Mouse (Mus musculus) hindbrain, embryonic 16.5 days (tissue): ENCODE measurements at regions not wholly inside any gene's neighbourhood (a gene's known extent, or its start where the extent isn't known, plus 50 kb on each side); places are given as distances from the start of the nearest gene placed in this dataset.

Source experiments
- ATAC-seq: fragments of 200-750 bp; cut with Nextera tagmentation; 2 replicates; pipeline ENCODE4 v1.8.0; 2017; ENCODE audit warnings: moderate TSS enrichment, moderate library complexity
- H3K27ac ChIP-seq: fragments of 300-500 bp; sonication (generic); 2 replicates; pipeline ENCODE4 v1.5.1; 2014; ENCODE audit warnings: low read depth, mild to moderate bottlenecking, control low read depth, low read length, moderate library complexity
- H3K27me3 ChIP-seq: fragments of 300-500 bp; sonication (generic); replicated peaks from 2 replicates; pipeline ENCODE4 v1.6.1; 2014; ENCODE audit warnings: low read length; ENCODE audit not compliant: control insufficient read depth, insufficient read depth
- H3K36me3 ChIP-seq: fragments of 300-500 bp; sonication (generic); 2 replicates; pipeline ENCODE4 v1.6.1; 2014; ENCODE audit warnings: mild to moderate bottlenecking, low read length, moderate library complexity, mixed read lengths; ENCODE audit not compliant: control insufficient read depth, insufficient read depth
- H3K4me1 ChIP-seq: fragments of 300-500 bp; sonication (generic); 2 replicates; pipeline ENCODE4 v1.6.1; 2014; ENCODE audit warnings: low read depth, low read length; ENCODE audit not compliant: control insufficient read depth, insufficient read depth
- H3K4me2 ChIP-seq: fragments of 300-500 bp; sonication (generic); 2 replicates; pipeline ENCODE4 v1.6.1; 2014; ENCODE audit warnings: mild to moderate bottlenecking, low read length, control low read depth, moderate library complexity
- H3K4me3 ChIP-seq: fragments of 300-500 bp; sonication (generic); 2 replicates; pipeline ENCODE4 v1.5.1; 2014; ENCODE audit warnings: mild to moderate bottlenecking, low read length, control low read depth, moderate library complexity
- H3K9ac ChIP-seq: fragments of 300-500 bp; sonication (generic); 2 replicates; pipeline ENCODE4 v1.6.1; 2014; ENCODE audit warnings: low read depth, mild to moderate bottlenecking, control low read depth, low read length, moderate library complexity
- H3K9me3 ChIP-seq: fragments of 300-500 bp; sonication (generic); 2 replicates; pipeline ENCODE4 v1.6.1; 2014; ENCODE audit warnings: mild to moderate bottlenecking, low read length, moderate library complexity; ENCODE audit not compliant: control insufficient read depth
- WGBS: fragments of 180-500 bp; shearing (Covaris S2); extraction: QIAGEN DNeasy Blood & Tissue Kit; methylation state at CpG from one replicate; pipeline ENCODE4 v1.1.7; 2014; 5-methylcytosine and 5-hydroxymethylcytosine counted together

GRCm38 (mm10) chr10:95090035-95090434, 145.4 kb upstream of the Plxnc1 start:
- 85% methylated on average over 9 of the region's 9 CpGs for WGBS
- Histone ChIP-seq H3K4me3 (no peak overlapping the region), H3K9ac (no peak overlapping the region), H3K4me2 (no peak overlapping the region), H3K36me3 (no peaks in the 10 kb centered on the region), H3K27ac (no peak overlapping the region), H3K9me3 (no peaks in the 10 kb centered on the region), H3K27me3 (no peaks in the 10 kb centered on the region), H3K4me1 (peaks cover 2% of the 10 kb centered on the region)
- no peak for ATAC-seq

GRCm38 (mm10) chr10:95087864-95088570, 143.4 kb upstream of the Plxnc1 start:
- peak; percentile 97 for ATAC-seq
- Histone ChIP-seq H3K9me3 (no peaks in the 10 kb centered on the region), H3K27me3 (no peaks in the 10 kb centered on the region), H3K4me2 (no peak overlapping the region), H3K36me3 (no peaks in the 10 kb centered on the region), H3K4me3 (no peak overlapping the region), H3K4me1 (peaks cover 2% of the 10 kb centered on the region), H3K27ac (no peak overlapping the region), H3K9ac (no peak overlapping the region)
- 35% methylated on average over 13 of the region's 13 CpGs for WGBS

- Histone ChIP-seq H3K9ac (no peak overlapping the region), H3K27me3 (no peaks in the 10 kb centered on the region), H3K36me3 (no peaks in the 10 kb centered on the region), H3K9me3 (no peaks in the 10 kb centered on the region), H3K27ac (no peak overlapping the region), H3K4me3 (no peak overlapping the region), H3K4me1 (peaks cover 2% of the 10 kb centered on the region), H3K4me2 (no peak overlapping the region)
- ATAC-seq = no peak
- WGBS = 44% methylated on average over 4 of the region's 4 CpGs
Measured at GRCm38 (mm10) chr10:95086755-95087154, 142.1 kb upstream of the Plxnc1 start.

- ATAC-seq = no peak
- Histone ChIP-seq H3K4me3 (no peak overlapping the region), H3K27ac (no peak overlapping the region), H3K4me2 (no peak overlapping the region), H3K27me3 (no peaks in the 10 kb centered on the region), H3K36me3 (no peaks in the 10 kb centered on the region), H3K4me1 (peaks cover 2% of the 10 kb centered on the region), H3K9me3 (0 out of 2 replicates have a peak, but pooled peaks cover 2% of the 10 kb centered on the region), H3K9ac (no peak overlapping the region)
- 77% methylated on average over 8 of the region's 8 CpGs for WGBS
Measured at GRCm38 (mm10) chr10:95085688-95086268, 141.1 kb upstream of the Plxnc1 start.

- Histone ChIP-seq H3K36me3 (no peaks in the 10 kb centered on the region), H3K9ac (no peak overlapping the region), H3K27me3 (no peaks in the 10 kb centered on the region), H3K9me3 (0 out of 2 replicates have a peak, but pooled peaks cover 2% of the 10 kb centered on the region), H3K27ac (no peak overlapping the region), H3K4me3 (no peak overlapping the region), H3K4me1 (peaks cover 2% of the 10 kb centered on the region), H3K4me2 (no peak overlapping the region)
- 55% methylated on average over 14 of the region's 14 CpGs for WGBS
- ATAC-seq = peak; percentile 28; the same call in 1 of the 2 replicates
Measured at GRCm38 (mm10) chr10:95083341-95084148, 138.9 kb upstream of the Plxnc1 start.

- WGBS = 73% methylated on average over 5 of the region's 5 CpGs
- no peak overlapping the region for H3K4me2 ChIP-seq
Measured at GRCm38 (mm10) chr10:95082634-95083033, 138.0 kb upstream of the Plxnc1 start.

GRCm38 (mm10) chr10:95079979-95080378, 135.3 kb upstream of the Plxnc1 start:
- Histone ChIP-seq H3K27me3 (no peaks in the 10 kb centered on the region), H3K36me3 (no peaks in the 10 kb centered on the region), H3K4me2 (no peak overlapping the region), H3K4me3 (no peak overlapping the region), H3K27ac (no peak overlapping the region), H3K4me1 (no peaks in the 10 kb centered on the region), H3K9me3 (0 out of 2 replicates have a peak, but pooled peaks cover 2% of the 10 kb centered on the region), H3K9ac (no peak overlapping the region)
- 92% methylated on average over 5 of the region's 5 CpGs for WGBS
- ATAC-seq = no peak

More at GRCm38 (mm10) chr10:95082634-95083033, 138.0 kb upstream of the Plxnc1 start:
- Histone ChIP-seq H3K4me1 (no peaks in the 10 kb centered on the region), H3K36me3 (no peaks in the 10 kb centered on the region), H3K9ac (no peak overlapping the region), H3K4me3 (no peak overlapping the region), H3K27ac (no peak overlapping the region), H3K27me3 (no peaks in the 10 kb centered on the region), H3K9me3 (0 out of 2 replicates have a peak, but pooled peaks cover 2% of the 10 kb centered on the region)
- ATAC-seq = no peak

GRCm38 (mm10) chr10:95076421-95076820, 131.8 kb upstream of the Plxnc1 start:
- no peak overlapping the region for H3K4me2 ChIP-seq
- no peak for ATAC-seq
- no peak overlapping the region for H3K27ac ChIP-seq
- 86% methylated on average over 5 of the region's 5 CpGs for WGBS
- H3K9ac ChIP-seq = no peak overlapping the region
- no peak overlapping the region for H3K4me3 ChIP-seq
- no peaks in the 10 kb centered on the region for H3K27me3 ChIP-seq
- H3K9me3 ChIP-seq = 0 out of 2 replicates have a peak, but pooled peaks cover 2% of the 10 kb centered on the region
- no peaks in the 10 kb centered on the region for H3K4me1 ChIP-seq
- H3K36me3 ChIP-seq = no peaks in the 10 kb centered on the region

- H3K4me3 ChIP-seq = no peak overlapping the region
- no peak overlapping the region for H3K27ac ChIP-seq
- no peak overlapping the region for H3K4me2 ChIP-seq
- no peaks in the 10 kb centered on the region for H3K27me3 ChIP-seq
- 68% methylated on average over 4 of the region's 4 CpGs for WGBS
- H3K4me1 ChIP-seq = no peaks in the 10 kb centered on the region
- H3K36me3 ChIP-seq = no peaks in the 10 kb centered on the region
- ATAC-seq = no peak
- no peak overlapping the region for H3K9ac ChIP-seq
- no peaks in the 10 kb centered on the region for H3K9me3 ChIP-seq
Measured at GRCm38 (mm10) chr10:95075897-95076296, 131.3 kb upstream of the Plxnc1 start.
